7 mouse cellular contexts compared by ENCODE assay signal in genomic region chr17:23563595-23564367, GRCm38 (mm10). TPM values are rescaled to one million over a fixed set of nuclear protein-coding genes. Genes with fewer than 3 reads are reported as not detected.
DNase-seq lines count a peak whose midpoint lies in the region; ATAC-seq lines count a peak whose summit lies in the region.

Zfp213 (minus strand) TSS chr17:23564238.

- H3K9ac ChIP-seq in midbrain, embryonic 13.5 days (replicated peaks), result peak within 1 kb of the TSS; percentile 93

- H3K4me3 ChIP-seq in limb, embryonic 10.5 days, result peak within 1 kb of the TSS; percentile 82
- H3K4me3 ChIP-seq in midbrain, embryonic 13.5 days (replicated peaks), result peak within 1 kb of the TSS; percentile 82

- WGBS in limb, embryonic 10.5 days, result 2% methylated on average over 59 of the region's 59 CpGs
- WGBS in midbrain, embryonic 13.5 days, result 1% methylated on average over 59 of the region's 59 CpGs

- no peaks in the 10 kb centered on the region for H3K9me3 ChIP-seq in limb, embryonic 10.5 days (replicated peaks)
- no peaks in the 10 kb centered on the region for H3K9me3 ChIP-seq in midbrain, embryonic 13.5 days

- peak within 1 kb of the TSS; percentile 94 for H3K27ac ChIP-seq in limb, embryonic 10.5 days
- H3K27ac ChIP-seq in midbrain, embryonic 13.5 days, result peak within 1 kb of the TSS; percentile 93

- H3K4me2 ChIP-seq in midbrain, embryonic 13.5 days (replicated peaks), result peak within 1 kb of the TSS; percentile 60

- peak; percentile 93 for DNase-seq in adrenal gland, adult 8-10 months
- DNase-seq in embryo, embryonic 9.5 days (ENCODE audit: extremely low spot score), result peak; percentile 93
- DNase-seq in gonadal fat pad, adult 2 months (ENCODE audit: low read depth), result no peak
- peak; percentile 94 for DNase-seq in kidney, adult 11 months
- peak; percentile 97 for DNase-seq in limb, embryonic 10.5 days (ENCODE audit: low spot score)
- peak; percentile 89 for DNase-seq in spleen, adult 12 weeks (ENCODE audit: low spot score)

- ATAC-seq in midbrain, embryonic 13.5 days, result peak; percentile 97

- peaks cover 29% of the 10 kb centered on the region for H3K36me3 ChIP-seq in limb, embryonic 10.5 days
- H3K36me3 ChIP-seq in midbrain, embryonic 13.5 days, result peaks cover 24% of the 10 kb centered on the region

- H3K4me1 ChIP-seq in limb, embryonic 10.5 days, result peaks cover 6% of the 10 kb centered on the region
- H3K4me1 ChIP-seq in midbrain, embryonic 13.5 days (replicated peaks), result peaks cover 15% of the 10 kb centered on the region

- H3K27me3 ChIP-seq in limb, embryonic 10.5 days (ENCODE audit: low read depth, poor library complexity, severe bottlenecking), result no peaks in the 10 kb centered on the region
- no peaks in the 10 kb centered on the region for H3K27me3 ChIP-seq in midbrain, embryonic 13.5 days

RNA-seq across cellular contexts. Expression of gene Zfp213, which starts in this region (rescaled TPM):
- total RNA-seq in adrenal gland, adult 8-10 months (2022), result 10 to 100 TPM; 12.0 to 15.5 (median 12.9) TPM
- polyA plus RNA-seq in gonadal fat pad, adult 2 months (2012; rRNA removed), result 19.7 and 20.4 TPM in 2 replicates
- polyA plus RNA-seq in limb, embryonic 10.5 days (2016; fragmentation: Nextera tagmentation; extraction: Ambion mirVana), result 31.3 and 31.9 TPM in 2 replicates
- polyA plus RNA-seq in midbrain, embryonic 13.5 days (2015; fragmentation: Nextera tagmentation; extraction: Ambion mirVana), result 18.0 and 20.4 TPM in 2 replicates
